Mouse (Mus musculus) cerebellum, adult 18-20 months (tissue): ENCODE measurements around the gene Riox2.

Source experiments
- DNase-seq, 2 experiments: peaks; one replicate each; pipeline ENCODE4 v3.0.0; 2021

Gene Riox2

DNA sequence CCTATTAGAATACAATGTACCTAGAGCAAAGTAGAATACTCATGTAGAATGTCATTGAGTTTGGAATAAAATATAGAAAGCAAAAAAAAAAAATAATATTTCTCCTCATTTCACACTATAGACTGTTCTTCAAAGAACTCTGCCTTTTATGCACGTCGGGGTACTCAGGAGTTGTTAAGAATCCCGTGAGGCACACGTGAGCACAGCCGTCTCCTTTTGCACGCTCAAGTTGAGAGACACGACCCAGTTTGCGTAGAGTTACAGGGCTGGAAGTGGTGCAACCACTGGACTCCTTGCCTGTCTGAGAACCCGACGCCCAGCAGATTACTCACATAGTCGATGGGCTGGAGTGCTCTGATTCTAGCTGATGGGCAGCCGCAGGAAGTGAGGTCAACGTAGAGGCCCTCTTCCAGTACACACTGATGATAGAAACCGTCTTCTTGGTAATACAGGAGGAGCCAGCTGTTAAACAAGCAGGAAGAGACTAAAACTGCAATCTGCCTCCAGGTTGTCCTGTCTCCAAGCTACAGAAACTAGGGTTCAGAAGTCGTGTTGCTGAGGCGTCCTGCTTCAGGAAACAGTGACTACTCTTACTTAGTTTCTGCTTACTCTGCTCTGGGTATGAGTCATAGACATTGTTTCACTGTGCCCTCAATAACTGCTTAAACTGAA, 50.3 kb downstream of the Riox2 start:
- no peak for DNase-seq

DNA sequence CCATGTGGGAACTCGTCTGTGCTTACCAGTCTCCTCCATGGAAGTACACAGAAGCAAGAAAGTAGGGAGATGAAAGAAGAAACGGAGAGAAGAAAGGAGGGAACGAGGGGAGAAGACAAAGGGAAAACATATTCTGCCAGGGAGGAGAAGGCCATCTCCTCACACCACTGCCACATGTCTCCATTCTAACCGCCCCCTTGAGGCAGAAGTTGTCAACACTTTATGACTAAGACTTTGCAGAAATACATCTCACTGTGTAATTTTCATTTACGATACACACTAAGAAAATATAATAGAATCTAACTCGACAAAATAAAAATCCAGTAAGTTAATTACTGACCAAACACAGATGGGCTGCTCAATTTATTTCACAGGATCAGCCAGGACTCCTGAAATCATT, 55.4 kb downstream of the Riox2 start:
- DNase-seq, result no peak

DNA sequence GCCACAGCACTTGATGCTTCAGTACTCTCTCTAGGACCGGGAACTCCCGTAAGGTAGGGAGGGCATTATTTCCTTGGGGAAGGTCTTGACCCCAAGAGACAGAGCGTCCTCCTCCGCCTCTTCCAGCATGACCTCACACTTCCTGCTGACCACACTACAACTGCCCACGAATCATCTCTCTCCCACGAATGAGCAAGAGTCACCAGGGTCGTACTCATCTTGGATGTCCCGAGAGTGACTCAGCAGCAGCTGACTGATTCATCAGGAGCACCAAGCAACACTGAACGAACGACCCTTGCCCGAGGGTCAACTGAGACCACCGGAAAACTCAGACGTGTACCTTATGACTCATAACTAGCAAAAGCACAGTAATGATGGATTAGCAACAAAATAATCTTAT, 58.0 kb downstream of the Riox2 start:
- DNase-seq, result no peak

DNA sequence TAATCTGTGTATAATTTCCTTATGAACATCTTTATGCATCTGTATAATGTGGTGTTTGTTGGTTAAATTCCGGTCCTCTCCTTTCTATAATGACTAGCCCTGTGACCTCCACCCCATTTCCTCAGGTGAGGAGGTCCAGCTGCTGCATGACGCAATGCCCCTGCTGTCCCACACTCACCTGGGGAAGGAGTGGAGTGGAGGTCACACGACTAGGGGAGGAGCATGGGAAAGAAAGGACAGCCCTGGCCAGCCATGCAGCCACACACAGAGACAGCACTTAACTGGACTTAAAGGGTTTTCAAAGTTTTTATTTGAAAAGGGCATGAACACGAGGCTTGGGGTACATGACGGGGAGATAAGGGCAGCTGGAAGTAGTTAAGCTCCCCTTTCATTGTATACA, 59.7 kb downstream of the Riox2 start:
- no peak for DNase-seq

DNA sequence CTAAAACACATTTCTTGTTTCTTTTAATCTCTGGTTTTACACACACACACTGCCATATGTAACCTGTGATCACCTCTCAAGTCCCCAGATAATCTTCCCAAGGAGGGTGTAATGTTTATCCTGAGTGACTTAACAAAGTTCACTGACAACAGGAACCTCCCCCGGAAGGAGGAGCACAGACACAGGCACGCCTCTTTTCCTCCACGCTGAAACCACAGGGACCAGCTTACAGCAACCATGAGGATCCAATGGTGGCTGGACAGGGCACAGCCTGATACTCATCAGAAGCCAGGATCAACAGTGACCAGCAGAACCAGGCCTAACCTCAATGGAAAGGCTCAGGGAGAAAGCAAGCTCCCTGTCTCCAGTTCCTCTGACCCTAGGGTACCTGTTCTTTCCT, 61.0 kb downstream of the Riox2 start:
- no peak for DNase-seq

DNA sequence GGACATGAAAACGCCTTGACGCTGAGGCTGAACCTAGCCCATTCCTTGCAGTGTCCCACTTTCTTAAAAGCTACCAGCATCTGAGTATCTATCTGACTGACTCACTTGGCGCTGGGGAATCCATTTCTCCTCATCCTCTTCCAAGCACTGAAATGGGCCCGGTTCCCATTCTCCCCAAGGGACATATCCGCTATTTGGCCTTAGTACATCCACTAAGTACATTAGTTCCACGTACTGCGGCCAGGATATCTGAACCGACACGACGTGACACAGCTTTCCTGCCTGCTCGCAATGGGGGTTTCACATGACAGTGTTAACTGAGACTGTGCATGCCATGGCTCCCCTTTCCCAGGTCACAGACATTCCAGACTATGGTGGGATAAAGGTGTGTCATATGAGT, 62.8 kb downstream of the Riox2 start:
- no peak for DNase-seq

DNA sequence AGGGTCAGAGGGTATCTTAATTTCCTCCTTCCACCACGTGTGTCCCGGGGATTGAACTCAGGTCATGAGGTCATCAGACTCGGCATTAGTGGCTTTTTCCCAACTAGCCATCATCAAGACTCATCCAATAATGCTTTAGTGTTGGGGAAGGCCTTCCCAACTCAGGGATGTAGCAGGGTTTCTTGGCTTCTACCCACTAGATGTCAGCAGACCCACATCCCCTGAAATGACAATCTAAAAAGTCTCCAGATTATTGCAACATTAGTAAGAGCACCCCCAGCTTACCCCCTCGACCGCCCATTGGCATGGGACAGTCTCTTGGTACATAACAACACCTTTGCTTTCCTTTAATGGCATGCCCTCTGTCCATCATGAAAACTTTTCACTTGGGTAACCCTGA, 64.1 kb downstream of the Riox2 start:
- no peak for DNase-seq

DNA sequence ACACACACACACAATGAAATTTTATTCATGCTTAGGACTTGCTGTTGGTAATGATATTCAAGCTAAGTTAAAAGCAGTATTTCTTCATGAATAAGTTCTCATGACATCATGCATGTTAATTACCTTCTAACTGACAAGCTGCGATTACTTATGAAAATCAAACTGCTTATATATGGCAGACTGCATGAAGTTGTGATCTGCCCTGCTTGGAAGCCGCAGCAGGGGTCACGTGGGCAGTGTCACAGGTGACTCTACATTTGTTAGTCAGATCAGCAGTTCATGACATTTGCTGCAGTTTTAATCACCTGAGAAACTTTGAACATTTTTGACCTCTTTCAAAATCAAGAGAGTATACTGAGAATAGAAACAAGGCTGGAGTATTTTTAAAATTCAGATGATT, 69.4 kb downstream of the Riox2 start:
- no peak for DNase-seq

DNA sequence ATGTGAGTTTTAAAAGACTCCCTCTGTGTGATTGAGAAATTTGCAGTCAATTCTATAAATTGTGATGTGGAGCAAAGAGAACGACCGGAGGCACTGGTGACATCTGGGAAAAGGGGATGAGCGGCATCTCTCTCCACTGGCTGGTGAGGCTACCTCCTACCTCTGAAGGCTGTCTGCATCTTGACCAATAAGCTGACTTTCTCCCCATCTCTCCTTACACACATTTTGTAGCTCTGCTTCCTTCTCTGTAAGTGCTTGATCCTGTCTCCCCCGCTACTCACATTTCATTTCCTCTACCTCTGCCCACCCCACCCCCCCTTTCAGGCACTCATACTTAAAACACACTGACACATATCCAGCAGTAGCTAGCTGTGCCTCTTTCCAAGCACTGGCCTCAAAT, 69.8 kb downstream of the Riox2 start:
- no peak for DNase-seq
